Mouse (Mus musculus) common myeloid progenitor, adult 5-6 weeks (primary cell): ENCODE measurements at regions not wholly inside any gene's neighbourhood (a gene's known extent, or its start where the extent isn't known, plus 50 kb on each side); places are given as distances from the start of the nearest gene placed in this dataset.
A peak's percentile ranks its signal among the peaks of the same experiment; 100 is the strongest.

Source experiments
- ATAC-seq: replicated peaks from 2 replicates; pipeline ENCODE4 v1.8.0; 2016; ENCODE audit warnings: low read depth, mild to moderate bottlenecking, moderate TSS enrichment, inconsistent platforms; ENCODE audit not compliant: poor library complexity, severe bottlenecking

GRCm38 (mm10) chr7:74697794-74698354, 143.3 kb upstream of the Slco3a1 start:
- ATAC-seq, result peak; percentile 42

DNA sequence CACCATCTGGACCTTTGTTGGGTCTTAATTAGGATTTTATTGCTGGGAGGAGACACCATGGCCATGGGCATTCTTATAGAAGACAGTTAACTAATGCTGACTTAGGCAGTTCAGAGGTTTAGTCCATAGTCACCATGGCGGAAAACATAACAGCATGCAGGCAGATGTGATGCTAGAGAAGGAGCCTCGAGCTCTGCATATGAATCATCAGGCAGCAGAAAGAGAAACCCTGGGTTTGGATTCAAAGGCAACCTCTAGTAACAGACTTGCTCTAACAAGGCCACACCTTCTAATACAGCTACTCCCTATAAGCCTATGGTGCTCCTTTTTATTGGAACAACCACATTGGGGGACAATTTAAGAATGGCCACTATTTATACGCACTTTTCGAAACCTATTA, 141.7 kb upstream of the Slco3a1 start:
- no peak for ATAC-seq

GRCm38 (mm10) chr7:74693049-74693448, 138.5 kb upstream of the Slco3a1 start:
- ATAC-seq, result no peak

DNA sequence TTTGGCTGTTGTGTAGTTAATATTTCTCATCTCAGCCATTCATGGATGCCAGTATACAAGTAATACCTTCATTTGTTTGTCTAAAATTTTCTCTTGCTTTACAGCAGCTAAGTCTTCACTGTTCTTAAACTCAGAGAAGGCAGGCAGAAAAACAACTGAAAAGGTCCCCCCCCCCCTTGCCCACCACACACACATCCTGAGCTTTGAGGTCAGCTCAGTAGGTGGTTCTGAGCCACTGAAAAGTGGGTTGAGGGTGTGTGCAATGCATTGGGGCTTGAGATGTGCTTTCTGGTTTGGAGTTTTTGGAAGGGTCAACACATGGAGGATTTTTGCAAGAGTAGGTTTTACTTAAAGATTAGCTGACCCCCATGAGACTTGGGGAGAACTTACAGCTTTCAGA, 136.1 kb upstream of the Slco3a1 start:
- no peak for ATAC-seq

DNA sequence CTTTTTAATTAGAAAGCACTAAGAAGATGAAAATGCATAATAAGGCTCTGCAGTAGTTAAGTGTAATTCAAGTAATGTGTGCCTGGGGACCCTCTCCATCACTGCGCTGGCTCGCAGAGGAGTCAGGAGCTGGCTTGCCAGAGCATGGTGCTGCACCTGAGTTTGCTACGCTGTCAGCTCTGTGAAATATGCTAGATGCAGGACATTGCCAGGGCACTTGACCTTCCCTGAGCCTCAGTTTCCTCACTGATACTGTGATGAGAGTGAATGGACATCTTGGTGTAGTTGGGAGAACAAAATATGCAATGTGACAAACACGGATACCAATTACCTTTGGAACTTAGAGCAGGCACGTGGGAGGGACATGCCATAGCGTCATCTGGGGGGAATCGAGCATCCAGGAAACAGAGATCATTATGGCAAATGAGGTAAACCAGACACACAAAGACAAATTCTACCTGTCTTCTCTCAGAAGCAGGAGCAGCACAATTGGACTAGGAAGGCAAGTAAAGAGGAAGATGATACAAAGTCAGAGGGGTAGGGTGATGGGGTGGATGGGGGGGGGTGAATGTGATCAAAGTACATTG, 133.6 kb upstream of the Slco3a1 start:
- ATAC-seq, result no peak

DNA sequence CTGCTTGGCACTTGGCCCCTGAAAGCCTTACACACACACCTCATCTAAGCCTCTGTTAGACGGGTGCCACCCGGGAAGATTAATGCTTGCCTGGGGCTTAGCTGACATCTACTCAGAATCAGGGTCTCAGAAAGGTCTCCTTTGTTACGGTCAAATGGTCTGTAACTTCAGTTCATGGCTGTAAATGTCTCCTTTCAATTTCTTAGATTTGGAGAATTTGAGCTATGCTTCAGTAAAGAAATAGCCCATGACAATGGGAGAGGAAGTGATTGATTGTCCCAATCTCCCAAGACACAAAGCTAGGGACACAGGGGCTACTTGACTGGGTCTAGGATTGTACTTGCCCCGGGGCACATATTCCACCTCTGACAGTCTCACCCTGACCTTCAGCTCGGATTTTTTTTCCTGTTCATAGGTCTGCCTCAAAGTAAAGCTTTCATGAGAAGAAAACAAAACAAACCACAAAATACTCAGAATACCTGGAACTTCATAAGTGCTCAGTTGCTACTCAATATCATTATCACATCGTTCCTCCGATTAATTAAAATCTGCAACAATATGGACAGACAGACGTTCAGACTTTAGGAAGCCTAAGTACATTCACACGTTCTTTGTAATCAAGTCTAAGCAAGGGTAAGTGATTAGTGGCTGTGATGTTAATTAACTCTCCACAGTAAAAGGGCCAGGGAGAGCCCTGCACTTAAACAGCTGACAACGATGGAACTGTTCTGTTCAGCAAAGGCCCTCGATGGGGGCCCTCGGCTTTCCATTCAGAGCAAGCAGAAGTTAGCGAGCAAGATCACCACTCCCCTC, 132.9 kb upstream of the Slco3a1 start:
- no peak for ATAC-seq

- peak; percentile 95 for ATAC-seq
Observed at GRCm38 (mm10) chr7:74683979-74684378, 129.4 kb upstream of the Slco3a1 start.

GRCm38 (mm10) chr7:74673626-74674295, 119.2 kb upstream of the Slco3a1 start:
- no peak for ATAC-seq

DNA sequence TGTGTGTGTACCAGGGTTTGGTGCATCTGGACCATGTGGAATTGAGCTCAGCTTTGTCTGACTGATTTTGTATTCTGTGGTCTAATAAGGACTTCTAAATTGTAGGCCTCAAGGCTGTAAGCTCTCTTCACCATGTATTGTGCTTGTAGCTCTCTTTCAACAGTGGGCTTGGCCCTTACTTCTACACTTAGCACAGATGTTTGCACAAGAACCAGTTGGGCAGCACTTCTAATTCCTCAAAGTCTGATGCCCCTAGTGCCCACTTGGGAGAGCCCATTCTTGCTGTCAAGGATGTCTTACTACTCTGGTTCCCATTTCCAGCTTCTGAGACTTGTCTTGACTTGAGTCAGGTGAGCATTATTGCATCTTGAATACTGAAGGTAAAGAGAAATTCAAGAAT, 114.5 kb upstream of the Slco3a1 start:
- ATAC-seq, result no peak

GRCm38 (mm10) chr7:74667106-74667505, 112.5 kb upstream of the Slco3a1 start:
- ATAC-seq, result no peak

DNA sequence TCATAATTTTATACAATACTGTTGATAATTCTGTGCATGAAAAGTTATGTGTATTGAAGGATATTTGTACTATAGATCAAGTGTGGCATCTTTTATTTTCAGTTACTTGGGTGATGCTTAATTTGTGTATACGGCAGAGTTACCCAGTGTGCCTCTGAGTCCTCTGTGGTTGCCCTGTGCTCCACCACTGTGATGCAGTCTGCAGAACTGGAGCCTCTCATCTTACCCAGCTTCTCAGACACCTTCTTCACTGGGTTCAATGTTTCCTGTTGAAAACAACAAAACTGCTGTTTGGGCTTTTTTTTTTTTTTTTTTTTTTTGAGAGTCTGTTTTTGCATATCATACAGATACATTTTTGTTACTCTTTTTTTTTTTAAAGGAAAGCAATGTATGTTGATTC, 109.2 kb upstream of the Slco3a1 start:
- no peak for ATAC-seq

DNA sequence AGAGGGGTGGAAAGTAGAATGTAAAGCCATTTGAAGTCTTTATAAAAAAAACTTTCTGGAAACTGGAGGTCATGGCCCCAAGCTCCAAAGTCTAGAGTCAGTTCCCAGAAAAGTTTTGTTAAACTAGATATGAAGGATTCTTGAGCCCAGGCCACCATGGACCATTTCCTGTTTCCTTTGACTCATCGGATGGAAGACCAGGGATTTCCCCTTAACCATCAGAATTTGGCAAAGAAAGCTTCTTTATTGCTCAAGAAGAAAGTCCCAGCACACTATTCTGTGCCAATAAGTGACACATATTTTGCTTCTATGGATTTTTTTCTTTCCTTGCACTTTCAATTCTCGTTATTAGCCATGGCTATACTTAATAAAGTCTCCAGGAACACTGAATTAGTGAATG, 92.7 kb upstream of the Slco3a1 start:
- no peak for ATAC-seq

- no peak for ATAC-seq
Observed at GRCm38 (mm10) chr7:74640171-74640570, 85.6 kb upstream of the Slco3a1 start.

DNA sequence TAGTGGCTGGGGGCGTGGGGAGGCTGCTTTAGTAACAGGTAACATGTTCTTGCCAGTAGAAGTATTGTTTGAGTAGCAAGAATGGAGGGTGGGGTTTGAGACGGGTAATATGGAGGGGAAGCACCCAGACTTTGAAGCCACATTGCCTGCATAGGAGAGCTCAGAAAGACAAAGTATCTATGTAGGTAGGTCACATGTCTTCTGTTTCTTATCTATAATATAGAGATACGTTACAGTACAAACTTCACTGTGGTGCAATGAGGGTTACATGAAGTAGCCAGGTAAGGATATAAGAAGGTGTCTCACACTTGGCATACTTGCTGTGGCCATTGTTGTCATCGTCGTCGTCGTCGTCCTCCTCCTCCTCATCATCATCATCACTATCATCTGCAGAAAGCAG, 77.6 kb upstream of the Slco3a1 start:
- no peak for ATAC-seq

- no peak for ATAC-seq
Observed at GRCm38 (mm10) chr7:74628799-74629468, 74.4 kb upstream of the Slco3a1 start.
